Mouse (Mus musculus): ENCODE measurements around the gene Il1r2.

DNA sequence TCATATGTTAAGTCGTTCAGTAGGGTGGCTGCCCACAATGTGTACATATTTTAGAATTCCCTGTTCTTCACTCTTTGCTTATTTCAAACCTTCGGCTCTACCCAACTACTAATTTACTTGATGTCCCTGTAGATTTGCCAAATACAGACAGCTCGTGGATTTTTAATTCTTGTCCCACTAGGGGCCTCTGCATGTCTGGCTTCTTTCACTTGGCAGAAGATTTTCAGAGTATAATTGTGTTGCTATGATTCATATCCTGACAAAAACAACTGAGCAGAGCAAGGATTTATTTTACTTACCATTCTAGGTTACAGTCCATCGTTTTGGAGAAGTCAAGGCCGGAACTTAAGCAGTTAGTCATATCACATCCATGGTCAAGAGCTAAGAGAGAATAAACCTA is 20.8 kb upstream of the Il1r2 start:
- no peak for TF ChIP-seq CTCF (conservative IDR thresholded peaks at IDR 0.05; ENCODE audit: insufficient read depth, insufficient read length, low read depth, low read length)
- no peak for TF ChIP-seq POLR2A (IDR thresholded peaks at IDR 0.05; ENCODE audit: low read depth, low read length)
